Mouse (Mus musculus): ENCODE results near the gene Atpaf2.

- TF ChIP-seq CTCF (IDR thresholded peaks at IDR 0.05; ENCODE audit: low read depth) (no peak), EP300 (optimal IDR thresholded peaks at IDR 0.05) (no peak)
These were observed 25.8 kb upstream of the Atpaf2 start for GRCm38 (mm10) chr11:60444007-60444406.
